Mouse (Mus musculus) small intestine, adult 2 months (tissue): ENCODE data around the gene Ppara.

ENCODE experiments used
- CTCF ChIP-seq: fragments of 200-500 bp; IDR thresholded peaks from 2 replicates; pipeline ENCODE4 v1.5.1; 2012; ENCODE audit warnings: low read depth, mild to moderate bottlenecking, control low read depth, inconsistent platforms, low read length, moderate library complexity, mixed read lengths; ENCODE audit not compliant: insufficient replicate concordance, insufficient read length; ENCODE audit errors: extremely low read depth
- POLR2A ChIP-seq: fragments of 200-500 bp; IDR thresholded peaks from 2 replicates; pipeline ENCODE4 v1.6.1; 2012; ENCODE audit warnings: low read depth, mild to moderate bottlenecking, control low read depth, inconsistent platforms, low read length, moderate library complexity

DNA sequence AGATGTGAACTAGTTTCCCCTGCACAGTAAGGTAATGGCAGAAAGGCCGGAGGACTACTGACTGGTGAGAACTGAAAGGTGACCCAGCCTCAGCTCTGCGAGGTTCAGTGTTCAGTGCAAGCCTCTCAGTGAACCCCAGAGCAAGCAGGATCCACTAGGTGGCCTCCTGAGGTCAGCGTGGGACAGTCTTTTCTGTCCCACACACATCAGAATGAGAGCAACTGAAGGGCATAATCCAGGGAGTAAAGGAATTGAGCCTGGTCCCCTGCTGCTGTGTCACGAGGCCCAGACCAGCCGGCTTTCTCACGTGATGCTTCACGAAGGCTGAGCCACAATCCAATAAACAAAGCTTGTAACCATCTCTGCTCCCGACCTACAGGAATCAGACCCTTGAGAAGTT lies 73.7 kb downstream of the Ppara start:
- no peak for TF ChIP-seq POLR2A
- TF ChIP-seq CTCF, result no peak
